10 mouse cellular contexts compared by ENCODE assay signal in genomic region chr14:120136736-120137135, GRCm38 (mm10).
DNase-seq lines count a peak whose midpoint lies in the region; ATAC-seq lines count a peak whose summit lies in the region.
"Had no signal": no experiment of that assay in that cellular context is flagged by ENCODE, and none has a peak within 500 bp of the region (broad histone marks: within the 10 kb centered on the region; RNA-seq: fewer than 3 reads in every experiment).

No protein-coding gene starts in this region.

- peak; percentile 92 for DNase-seq in heart, adult 11 months
- no peak for DNase-seq in heart, adult 8-10 months (ENCODE audit: low spot score)
- DNase-seq in left cerebral cortex, adult 9 months (ENCODE audit: low spot score in 2 of 2): peak; percentile 46 to 78
- DNase-seq in left cerebral cortex, adult 11 months (ENCODE audit: low spot score): no peak
- peak; percentile 73 to 82 for DNase-seq in left cerebral cortex, postnatal 36 days (ENCODE audit: low spot score in 2 of 2)
- DNase-seq in lung, postnatal 25 days (ENCODE audit: low spot score): no peak
- DNase-seq in kidney, postnatal 10 days: no peak
- DNase-seq: kidney, postnatal 25 days; spleen, adult 18-20 months had no signal

- intact Hi-C loops in left cerebral cortex, postnatal 36 days (cut with DNase I): loop anchor here (2.0 to 5.0 kb wide), 3 partner anchors 126 to 341 kb away; partner anchors contain the start of gene Rap2a

- peak; percentile 61 for ATAC-seq in frontal cortex, adult (ENCODE audit: low TSS enrichment)

Comparison
In these comparisons a context has a peak if more than half of its experiments do, and no peak if none do; other contexts are left out.
1. DNase-seq: peak in heart, adult 11 months (single experiment), left cerebral cortex, adult 9 months (2 of 2) and left cerebral cortex, postnatal 36 days (2 of 2); none in heart, adult 8-10 months (single experiment), left cerebral cortex, adult 11 months (single experiment), lung, postnatal 25 days (single experiment) and kidney, postnatal 10 days (single experiment).